Mouse (Mus musculus): ENCODE results near the gene Rtkn2. TPM values are rescaled to one million over a fixed set of nuclear protein-coding genes. Genes with fewer than 3 reads are reported as not detected.

Gene Rtkn2
- polyA plus RNA-seq, 1 experiment from 2014 or later: 21.5 TPM

DNA sequence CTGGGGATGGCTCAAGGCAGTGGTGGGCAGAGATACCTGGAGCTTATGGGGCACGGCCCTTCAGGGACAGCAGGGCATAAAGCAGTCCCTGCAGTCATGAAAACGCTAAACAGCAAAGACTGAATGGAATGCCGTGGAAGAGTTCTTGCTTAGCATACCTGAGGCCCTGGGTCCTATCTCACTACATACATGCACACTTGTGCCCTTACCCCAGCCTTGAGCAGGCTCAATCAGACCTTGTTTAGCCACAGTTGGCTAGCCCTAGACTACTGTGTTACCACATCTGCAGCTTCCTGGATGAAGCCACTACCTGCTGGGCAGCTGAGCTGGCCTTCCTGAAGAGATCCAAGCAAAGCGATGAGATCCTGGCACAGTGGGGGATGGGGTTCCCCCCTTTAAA, 93.3 kb downstream of the Rtkn2 start:
- no peak for DNase-seq (ENCODE audit: low spot score)
- 0 out of 2 replicates have a peak, but pooled peaks cover 3% of the 10 kb centered on the region for H3K9me3 ChIP-seq (replicated peaks)
- H3K27ac ChIP-seq (replicated peaks): no peak overlapping the region
- H3K4me3 ChIP-seq: no peak overlapping the region
- H3K36me3 ChIP-seq: no peaks in the 10 kb centered on the region
- no peaks in the 10 kb centered on the region for H3K27me3 ChIP-seq (ENCODE audit: low read depth, poor library complexity, severe bottlenecking)
- whole genome bisulfite sequencing: 87% methylated on average over 4 of the region's 4 CpGs
- H3K4me1 ChIP-seq: 0 out of 2 replicates have a peak, but pooled peaks cover 7% of the 10 kb centered on the region

DNA sequence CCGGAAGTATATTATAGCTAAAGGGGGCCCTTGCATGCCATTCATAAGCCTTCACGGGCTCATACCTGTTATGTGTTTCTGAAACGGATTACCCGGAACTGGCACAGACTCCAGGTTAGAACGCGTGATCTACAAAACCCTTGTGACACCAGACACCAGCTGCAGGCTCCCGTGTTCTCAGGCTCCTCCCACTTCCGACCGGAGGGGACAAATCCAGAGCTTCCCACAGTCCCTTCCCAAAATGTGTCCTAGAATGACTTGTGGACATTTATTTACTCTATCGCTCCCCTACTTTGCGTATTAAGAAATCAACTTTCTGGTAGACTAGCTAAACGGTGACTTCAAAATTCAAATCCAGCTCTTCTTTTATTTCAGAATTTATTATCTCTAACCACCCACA, 94.9 kb downstream of the Rtkn2 start:
- Histone ChIP-seq H3K4me3 (no peak overlapping the region), H3K4me1 (no peaks in the 10 kb centered on the region), H3K9me3 (replicated peaks) (0 out of 2 replicates have a peak, but pooled peaks cover 3% of the 10 kb centered on the region), H3K36me3 (no peaks in the 10 kb centered on the region), H3K27me3 (ENCODE audit: low read depth, poor library complexity, severe bottlenecking) (no peaks in the 10 kb centered on the region), H3K27ac (replicated peaks) (no peak overlapping the region)
- DNase-seq (ENCODE audit: low spot score): no peak
- 90% methylated on average over 12 of the region's 12 CpGs for WGBS

DNA sequence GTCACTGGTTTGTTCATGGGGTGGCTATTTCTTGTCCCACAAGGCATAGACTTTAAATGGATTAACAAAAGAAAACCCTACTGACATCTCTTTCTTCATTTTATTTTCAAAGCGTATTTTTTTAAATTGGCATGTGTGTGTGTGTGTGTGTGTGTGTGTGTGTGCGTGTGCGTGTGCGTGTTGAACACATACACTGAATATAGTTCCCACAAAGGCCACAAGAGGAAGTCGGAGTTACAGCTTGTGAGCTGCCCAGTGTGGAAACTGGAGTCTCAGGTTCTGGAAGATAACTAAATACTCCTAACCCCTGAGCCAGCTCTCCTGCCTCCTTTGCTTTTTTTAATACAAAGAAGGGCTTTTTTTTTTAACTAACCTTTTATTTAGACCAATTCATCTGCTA, 95.8 kb downstream of the Rtkn2 start:
- 92% methylated on average over 5 of the region's 5 CpGs for WGBS

DNA sequence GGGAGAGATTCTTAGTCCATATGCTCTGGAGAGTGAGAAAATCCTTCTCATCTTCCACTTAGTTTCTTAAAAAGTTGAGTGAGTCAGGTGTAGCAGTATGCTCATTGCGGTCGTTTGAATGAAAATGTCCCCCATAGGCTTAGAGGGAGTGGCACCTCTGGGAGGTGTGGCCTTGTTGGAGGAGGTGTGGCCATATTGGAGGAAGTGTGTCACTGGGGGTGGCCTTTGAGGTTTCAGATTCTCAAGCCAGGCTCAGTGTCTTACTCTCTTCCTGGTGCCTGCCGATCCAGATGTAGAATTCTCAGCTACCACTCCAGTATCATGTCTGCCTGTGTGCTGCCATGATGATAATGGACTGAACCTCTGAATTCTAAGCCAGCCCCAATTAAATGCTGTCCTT, 99.3 kb downstream of the Rtkn2 start:
- 95% methylated on average over 3 of the region's 3 CpGs for WGBS

More for the DNA sequence above, 95.8 kb downstream of the Rtkn2 start:
- Histone ChIP-seq H3K27me3 (ENCODE audit: low read depth, poor library complexity, severe bottlenecking) (no peaks in the 10 kb centered on the region), H3K4me3 (no peak overlapping the region), H3K27ac (replicated peaks) (no peak overlapping the region), H3K36me3 (no peaks in the 10 kb centered on the region), H3K9me3 (replicated peaks) (0 out of 2 replicates have a peak, but pooled peaks cover 3% of the 10 kb centered on the region), H3K4me1 (no peaks in the 10 kb centered on the region)
- DNase-seq (ENCODE audit: low spot score): no peak

DNA sequence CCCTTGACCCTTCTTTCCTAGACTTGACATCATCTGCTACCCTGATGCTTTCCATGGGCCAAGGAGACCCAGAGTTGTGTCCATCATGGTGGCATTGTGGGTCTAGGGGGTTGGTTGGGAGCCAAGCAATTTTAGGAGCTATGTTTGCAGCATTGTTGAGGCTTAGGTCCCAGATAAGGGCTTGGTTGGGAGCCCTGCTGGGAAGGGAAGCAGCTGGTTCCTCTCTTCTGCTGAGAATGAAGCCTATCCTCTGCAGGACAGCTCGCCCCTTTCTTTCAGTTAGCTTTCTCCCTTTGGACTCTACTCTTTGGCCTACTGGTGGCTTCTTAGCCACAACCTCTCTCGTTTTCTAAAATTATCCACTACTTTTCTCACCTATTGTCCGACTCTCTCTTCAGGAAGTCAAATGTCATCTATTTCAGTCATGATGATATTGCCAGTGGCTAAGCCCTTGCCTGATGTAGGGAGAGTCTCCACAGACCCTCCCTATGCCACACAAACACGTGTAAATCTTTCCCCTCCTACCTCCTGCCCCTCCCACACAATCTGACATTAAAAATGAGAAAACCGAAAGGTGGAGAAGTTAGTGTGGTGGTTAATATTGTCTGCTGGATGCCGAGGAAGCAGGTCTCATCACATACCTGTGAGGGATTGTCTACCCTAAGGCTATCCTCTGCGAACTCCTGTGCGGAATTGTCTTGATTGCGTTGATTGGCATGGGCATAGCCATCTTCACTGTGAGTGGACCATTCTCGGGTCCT, 100.7 kb downstream of the Rtkn2 start:
- WGBS: 86% methylated on average over 10 of the region's 10 CpGs

More for the DNA sequence above, 99.3 kb downstream of the Rtkn2 start:
- Histone ChIP-seq H3K4me1 (no peaks in the 10 kb centered on the region), H3K27ac (replicated peaks) (no peak overlapping the region), H3K9me3 (replicated peaks) (no peaks in the 10 kb centered on the region), H3K36me3 (no peaks in the 10 kb centered on the region), H3K27me3 (ENCODE audit: low read depth, poor library complexity, severe bottlenecking) (no peaks in the 10 kb centered on the region), H3K4me3 (no peak overlapping the region)
- DNase-seq (ENCODE audit: low spot score): no peak

DNA sequence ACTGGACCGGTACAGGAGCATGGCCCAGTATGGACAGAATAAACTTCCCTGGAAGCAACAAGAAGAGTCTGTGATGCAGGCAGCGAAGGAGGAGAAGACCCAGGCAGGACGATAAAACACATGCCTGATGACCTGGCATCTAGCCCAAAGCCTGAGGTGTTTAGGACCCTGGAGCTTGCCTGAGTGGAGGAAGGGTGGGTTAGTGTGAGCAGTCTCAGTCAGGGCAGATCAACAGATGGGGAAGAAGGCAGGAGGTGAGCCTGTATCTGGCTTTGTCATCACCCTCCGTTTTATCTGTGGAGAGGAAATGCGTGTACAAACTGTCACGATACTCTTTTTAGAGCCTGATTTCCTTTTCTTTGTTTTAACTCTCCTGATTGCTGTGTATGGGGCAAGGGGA, 102.3 kb downstream of the Rtkn2 start:
- H3K4me3 ChIP-seq: no peak overlapping the region
- H3K27me3 ChIP-seq (ENCODE audit: low read depth, poor library complexity, severe bottlenecking): no peaks in the 10 kb centered on the region
- no peaks in the 10 kb centered on the region for H3K4me1 ChIP-seq
- no peaks in the 10 kb centered on the region for H3K9me3 ChIP-seq (replicated peaks)
- no peak overlapping the region for H3K27ac ChIP-seq (replicated peaks)
- 82% methylated on average over 6 of the region's 6 CpGs for WGBS
- no peaks in the 10 kb centered on the region for H3K36me3 ChIP-seq
- DNase-seq (ENCODE audit: low spot score): no peak

More for the DNA sequence above, 100.7 kb downstream of the Rtkn2 start:
- no peaks in the 10 kb centered on the region for H3K4me1 ChIP-seq
- no peak overlapping the region for H3K4me3 ChIP-seq
- H3K27ac ChIP-seq (replicated peaks): no peak overlapping the region
- no peaks in the 10 kb centered on the region for H3K36me3 ChIP-seq
- no peaks in the 10 kb centered on the region for H3K9me3 ChIP-seq (replicated peaks)
- H3K27me3 ChIP-seq (ENCODE audit: low read depth, poor library complexity, severe bottlenecking): no peaks in the 10 kb centered on the region
- DNase-seq (ENCODE audit: low spot score): no peak

DNA sequence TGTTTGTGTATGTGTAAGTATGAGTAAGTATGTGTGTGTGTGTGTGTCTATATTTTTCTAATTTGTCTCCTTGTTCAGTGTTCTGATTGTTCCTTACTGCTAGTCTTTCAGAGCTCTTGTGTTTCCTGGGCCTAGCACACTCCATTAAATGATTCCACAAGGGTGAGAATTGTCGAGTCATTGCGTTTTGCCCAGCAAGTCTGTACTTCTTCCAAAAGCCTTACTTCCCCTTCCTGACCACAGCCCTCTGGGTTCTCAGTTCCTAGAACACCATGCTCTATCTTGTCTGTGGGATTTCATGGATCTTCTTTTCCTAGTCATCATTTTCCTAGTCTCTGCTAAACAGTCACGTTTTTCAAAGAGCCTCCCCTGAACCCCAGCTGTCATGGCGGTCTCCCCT, 106.2 kb downstream of the Rtkn2 start:
- no peak overlapping the region for H3K4me3 ChIP-seq
- no peak overlapping the region for H3K27ac ChIP-seq (replicated peaks)
- H3K27me3 ChIP-seq (ENCODE audit: low read depth, poor library complexity, severe bottlenecking): no peaks in the 10 kb centered on the region
- WGBS: 83% methylated on average over 4 of the region's 4 CpGs
- H3K4me1 ChIP-seq: no peaks in the 10 kb centered on the region
- no peak for DNase-seq (ENCODE audit: low spot score)
- H3K9me3 ChIP-seq (replicated peaks): no peaks in the 10 kb centered on the region
- H3K36me3 ChIP-seq: no peaks in the 10 kb centered on the region

DNA sequence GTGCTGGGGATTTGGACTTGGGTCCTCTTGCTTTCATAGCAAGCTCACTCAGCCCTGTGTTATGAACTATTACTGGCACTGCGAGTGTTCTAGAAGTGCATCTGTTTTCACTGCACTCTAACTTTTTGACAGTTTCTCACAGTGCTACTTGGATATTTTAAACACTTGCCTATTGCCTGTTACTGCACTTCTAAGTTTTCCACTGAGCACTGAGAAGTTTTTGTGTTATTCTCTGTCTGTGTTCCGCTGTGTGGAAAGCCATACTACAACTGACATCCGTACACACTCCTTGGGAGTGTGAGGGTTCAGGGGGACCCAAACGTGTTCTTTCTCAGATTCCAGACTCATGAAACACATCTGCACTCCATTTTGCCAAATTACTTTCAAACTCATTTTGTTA, 107.6 kb downstream of the Rtkn2 start:
- no peaks in the 10 kb centered on the region for H3K36me3 ChIP-seq
- no peaks in the 10 kb centered on the region for H3K27me3 ChIP-seq (ENCODE audit: low read depth, poor library complexity, severe bottlenecking)
- H3K4me3 ChIP-seq: no peak overlapping the region
- DNase-seq (ENCODE audit: low spot score): no peak
- no peaks in the 10 kb centered on the region for H3K4me1 ChIP-seq
- no peak overlapping the region for H3K27ac ChIP-seq (replicated peaks)
- no peaks in the 10 kb centered on the region for H3K9me3 ChIP-seq (replicated peaks)
- 86% methylated on average over 4 of the region's 4 CpGs for WGBS

DNA sequence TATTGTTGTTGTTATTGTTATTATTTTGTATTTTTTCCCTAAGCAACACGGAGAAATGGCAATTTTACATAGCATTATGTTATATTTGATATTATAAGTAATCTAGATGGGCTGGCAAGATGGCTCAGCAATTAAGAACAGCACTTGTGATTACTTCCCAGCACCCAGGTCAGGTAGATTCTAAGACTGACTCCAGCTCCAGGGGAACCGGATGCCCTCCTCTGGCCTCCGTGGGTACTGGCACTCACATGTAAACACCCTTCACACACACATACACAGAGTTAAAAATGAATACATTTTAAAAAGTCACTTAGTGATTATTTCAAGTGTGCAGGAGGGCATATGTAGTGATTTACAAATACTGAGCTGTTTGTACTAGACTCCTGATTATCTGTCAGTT, 108.4 kb downstream of the Rtkn2 start:
- Histone ChIP-seq H3K4me3 (no peak overlapping the region), H3K27ac (replicated peaks) (no peak overlapping the region), H3K27me3 (ENCODE audit: low read depth, poor library complexity, severe bottlenecking) (no peaks in the 10 kb centered on the region), H3K9me3 (replicated peaks) (no peaks in the 10 kb centered on the region), H3K36me3 (no peaks in the 10 kb centered on the region), H3K4me1 (no peaks in the 10 kb centered on the region)
- DNase-seq (ENCODE audit: low spot score): no peak
- 78% methylated on average over 3 of the region's 3 CpGs for WGBS

DNA sequence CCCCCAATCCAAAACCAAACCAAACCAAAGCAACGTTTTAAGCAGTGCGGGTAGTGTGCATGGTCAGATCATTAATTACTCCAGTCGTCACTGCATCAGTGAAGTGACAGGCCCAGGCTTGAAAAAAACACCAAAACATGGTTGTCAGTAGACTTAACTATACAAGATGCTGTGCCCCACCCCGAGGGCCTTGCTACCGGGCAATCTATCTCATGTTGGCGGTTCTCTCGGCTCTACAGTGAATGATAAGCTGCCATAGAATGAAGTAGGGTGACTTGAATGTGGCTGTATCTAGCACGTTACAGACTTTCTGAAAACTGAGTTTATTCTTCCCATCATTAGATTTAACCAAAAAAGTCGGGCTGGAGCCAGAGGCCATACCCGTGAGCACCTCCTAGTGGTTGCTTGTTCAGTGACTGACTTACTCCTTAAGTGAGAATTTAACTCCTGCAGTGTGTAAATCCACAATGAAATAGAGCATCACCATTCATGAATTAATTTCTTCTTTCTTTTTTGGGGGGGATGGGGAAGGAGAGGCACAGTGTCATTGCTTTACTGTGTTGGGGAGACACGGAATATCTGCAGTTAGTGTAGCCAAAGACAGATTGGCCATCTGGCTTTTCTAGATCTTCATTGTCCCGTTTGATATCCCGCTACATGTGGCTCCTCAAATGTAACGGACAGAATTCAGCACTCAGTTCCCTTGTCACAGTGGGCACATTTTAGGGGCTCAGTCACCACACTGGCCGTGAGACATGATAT, 110.2 kb downstream of the Rtkn2 start:
- Histone ChIP-seq H3K27ac (replicated peaks) (no peak overlapping the region), H3K36me3 (no peaks in the 10 kb centered on the region), H3K4me1 (0 out of 2 replicates have a peak, but pooled peaks cover 3% of the 10 kb centered on the region), H3K4me3 (no peak overlapping the region), H3K27me3 (ENCODE audit: low read depth, poor library complexity, severe bottlenecking) (no peaks in the 10 kb centered on the region), H3K9me3 (replicated peaks) (no peaks in the 10 kb centered on the region)
- DNase-seq (ENCODE audit: low spot score): no peak
- WGBS: 78% methylated on average over 15 of the region's 15 CpGs

DNA sequence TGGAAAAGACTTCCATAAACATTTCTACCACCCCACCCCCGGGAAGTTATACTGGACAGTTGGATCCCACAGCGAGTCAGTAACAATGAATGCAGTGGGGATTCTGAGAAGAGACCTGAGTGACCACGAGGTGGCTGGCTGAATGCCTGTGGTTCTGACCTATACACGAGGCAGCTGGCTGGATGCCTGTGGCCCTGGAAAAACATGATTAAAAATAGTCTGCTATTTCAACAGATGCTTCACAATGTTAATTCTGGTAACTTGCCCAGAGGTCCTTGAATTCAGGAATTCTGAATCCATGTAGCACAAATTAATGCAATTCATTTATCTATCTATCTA, 110.8 kb downstream of the Rtkn2 start:
- DNase-seq (ENCODE audit: low spot score): no peak
- Histone ChIP-seq H3K4me3 (no peak overlapping the region), H3K9me3 (replicated peaks) (no peaks in the 10 kb centered on the region), H3K36me3 (no peaks in the 10 kb centered on the region), H3K27ac (replicated peaks) (no peak overlapping the region), H3K27me3 (ENCODE audit: low read depth, poor library complexity, severe bottlenecking) (no peaks in the 10 kb centered on the region), H3K4me1 (0 out of 2 replicates have a peak, but pooled peaks cover 3% of the 10 kb centered on the region)
- 78% methylated on average over 4 of the region's 4 CpGs for WGBS

DNA sequence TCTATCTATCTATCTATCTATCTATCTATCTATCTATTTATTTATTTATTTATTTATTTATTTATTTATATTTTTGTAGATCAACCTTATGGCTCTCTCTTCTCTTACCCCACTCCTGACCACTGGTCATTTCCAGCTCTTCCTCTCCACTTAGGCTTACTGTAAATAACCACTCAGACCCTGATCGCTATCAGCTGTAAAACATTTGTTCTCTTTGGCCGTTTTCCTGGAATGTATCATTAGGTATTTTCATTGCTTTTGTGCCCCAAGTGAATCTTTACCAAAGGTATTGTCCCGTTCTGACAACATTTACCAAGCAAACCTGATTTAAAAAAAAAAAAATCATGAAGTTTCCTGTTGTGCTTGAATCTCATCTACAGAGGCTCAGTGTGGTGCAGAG, 111.2 kb downstream of the Rtkn2 start:
- no peak for DNase-seq (ENCODE audit: low spot score)
- Histone ChIP-seq H3K36me3 (no peaks in the 10 kb centered on the region), H3K4me1 (0 out of 2 replicates have a peak, but pooled peaks cover 3% of the 10 kb centered on the region), H3K27ac (replicated peaks) (no peak overlapping the region), H3K4me3 (no peak overlapping the region), H3K9me3 (replicated peaks) (no peaks in the 10 kb centered on the region), H3K27me3 (ENCODE audit: low read depth, poor library complexity, severe bottlenecking) (no peaks in the 10 kb centered on the region)
- 90% methylated on average over 3 of the region's 3 CpGs for WGBS

DNA sequence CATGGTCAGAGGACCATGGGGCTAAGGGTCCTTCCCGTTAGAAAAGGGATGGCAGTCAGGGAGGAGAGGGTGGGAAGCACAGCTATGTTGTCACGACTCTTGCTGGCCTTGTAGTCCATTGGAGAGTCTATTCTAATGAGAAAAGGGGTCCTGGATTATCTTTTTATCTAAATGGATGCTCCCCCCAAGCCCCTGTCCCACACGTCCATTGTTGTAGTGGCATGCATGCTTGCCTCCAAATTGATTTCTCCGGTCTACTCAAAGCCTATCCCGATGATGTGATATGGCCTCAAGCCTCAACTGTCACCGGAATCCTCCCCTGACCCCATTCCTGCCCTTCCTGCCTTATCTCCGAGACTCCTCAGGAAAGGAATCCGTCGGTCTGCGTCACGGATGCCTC, 111.6 kb downstream of the Rtkn2 start:
- H3K27ac ChIP-seq (replicated peaks): no peak overlapping the region
- H3K27me3 ChIP-seq (ENCODE audit: low read depth, poor library complexity, severe bottlenecking): no peaks in the 10 kb centered on the region
- 0 out of 2 replicates have a peak, but pooled peaks cover 3% of the 10 kb centered on the region for H3K4me1 ChIP-seq
- DNase-seq (ENCODE audit: low spot score): no peak
- WGBS: 87% methylated on average over 11 of the region's 11 CpGs
- no peaks in the 10 kb centered on the region for H3K9me3 ChIP-seq (replicated peaks)
- H3K4me3 ChIP-seq: no peak overlapping the region
- H3K36me3 ChIP-seq: peaks cover under 1% of the 10 kb centered on the region; the same call in 1 of the 2 replicates

All from midbrain, embryonic 10.5 days (tissue).